Mouse (Mus musculus) adrenal gland, adult (tissue): Measurements from ENCODE around the gene Wnt2b.

Experiments used
- DNase-seq, 2 experiments: peaks; one replicate each; pipeline ENCODE4 v3.0.0; 2022 to 2023; ENCODE audit warnings: low spot score in 1 of 2; ENCODE audit not compliant: inconsistent age in 2 of 2

Wnt2b gene

DNA sequence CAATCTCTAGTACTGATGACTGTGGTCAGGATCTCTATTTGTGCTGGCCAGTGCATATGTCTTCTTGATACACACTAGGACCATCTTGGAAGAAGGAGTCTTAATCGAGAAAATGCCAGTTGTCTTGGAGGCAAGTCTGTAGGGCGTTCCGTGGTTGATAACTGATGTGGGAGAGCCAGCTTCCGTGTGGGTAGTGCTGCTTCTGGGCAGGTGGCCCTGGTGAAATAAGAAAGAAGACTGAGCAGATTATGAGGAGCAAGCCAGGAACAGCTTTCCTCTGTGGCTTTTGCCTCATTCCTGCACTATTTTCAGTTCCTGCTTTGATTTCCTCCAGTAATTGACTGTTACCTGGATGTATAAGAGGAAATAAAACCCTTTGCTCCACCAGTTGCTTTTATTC is 56.3 kb downstream of the Wnt2b start:
- DNase-seq = no peak

DNA sequence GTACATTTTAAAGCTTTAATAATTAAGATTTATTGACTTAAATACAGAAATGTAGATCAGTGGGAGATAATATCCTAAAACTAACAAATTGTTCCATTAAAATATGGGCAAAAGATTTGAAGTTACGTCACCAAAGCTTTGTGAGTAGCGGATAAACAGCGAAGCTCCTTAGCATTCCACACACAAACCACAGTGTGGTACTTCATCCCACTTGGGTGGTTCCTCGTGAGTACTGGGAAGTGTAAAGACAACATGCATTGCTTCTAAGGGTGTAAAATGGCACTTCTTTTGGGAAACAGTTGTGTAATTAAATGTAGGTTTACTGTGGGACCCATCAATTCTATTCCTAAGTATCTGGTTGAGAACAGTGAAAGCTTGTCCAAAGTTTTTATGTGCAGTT is 60.6 kb downstream of the Wnt2b start:
- DNase-seq = no peak

DNA sequence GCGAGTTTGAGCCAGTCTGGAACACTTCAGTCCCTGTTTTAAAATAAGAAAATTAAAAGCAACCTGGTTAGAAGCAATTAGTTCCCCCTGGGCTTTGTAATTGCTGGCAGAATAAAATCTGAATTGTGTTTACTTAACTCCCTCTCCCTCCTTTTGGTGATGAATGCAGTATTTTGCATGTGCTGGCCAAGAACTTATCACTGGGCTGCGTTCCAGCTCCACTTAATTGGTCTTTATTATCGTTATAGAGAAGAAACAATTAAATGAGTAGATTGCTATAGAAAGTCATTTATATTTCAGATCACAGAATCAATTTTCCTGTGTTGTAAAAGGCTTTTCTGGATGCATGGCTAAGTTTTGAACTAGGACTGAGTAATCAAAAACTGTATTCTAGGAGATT is 65.6 kb downstream of the Wnt2b start:
- no peak for DNase-seq
